Mouse (Mus musculus): ENCODE data around the gene Agap1. TPM values are rescaled to one million over a fixed set of nuclear protein-coding genes. Genes with fewer than 3 reads are reported as not detected.
A peak's percentile ranks its signal among the peaks of the same experiment; 100 is the strongest.

The Agap1 gene
- total and polyA plus RNA-seq, 2 experiments from 2014 or later: 45.9 to 175 TPM

DNA sequence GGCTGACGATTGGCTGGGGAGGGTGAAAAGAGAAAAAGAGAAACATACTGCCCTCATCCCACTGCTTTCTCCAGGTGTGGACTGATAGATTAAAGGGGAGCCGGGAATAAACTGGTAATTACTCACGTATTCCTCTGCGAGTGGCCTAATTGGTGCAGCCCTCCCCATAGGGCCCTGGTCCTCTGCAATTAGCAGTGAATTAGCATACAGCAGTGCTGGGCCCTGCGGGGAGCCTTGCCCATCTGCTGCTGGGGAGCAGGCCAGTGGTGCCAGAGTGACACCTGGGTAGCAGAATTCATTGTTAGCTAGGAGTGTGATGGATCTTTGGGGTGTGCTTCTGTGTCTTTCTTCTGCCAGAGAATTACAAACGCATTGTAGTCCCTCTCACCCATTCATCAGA, 87.9 kb downstream of the Agap1 start:
- peaks cover 3% of the 10 kb centered on the region for H3K4me1 ChIP-seq (ENCODE audit: insufficient read depth, low read length)
- no peak overlapping the region for H3K4me2 ChIP-seq (ENCODE audit: low read depth, low read length, poor library complexity, severe bottlenecking)
- H3K9me3 ChIP-seq (ENCODE audit: low read length): no peaks in the 10 kb centered on the region
- DNase-seq (ENCODE audit: low spot score) (no peak), ATAC-seq (ENCODE audit: low FRiP score) (no peak)
- H3K9ac ChIP-seq (replicated peaks; ENCODE audit: low read length, poor library complexity, severe bottlenecking): no peak overlapping the region
- no peak for TF ChIP-seq CTCF (IDR thresholded peaks at IDR 0.05)
- no peak overlapping the region for H3K4me3 ChIP-seq (ENCODE audit: low read depth, low read length)
- no peak overlapping the region for H3K27ac ChIP-seq (ENCODE audit: low read depth, low read length)
- WGBS: 39% methylated on average over 6 of the region's 6 CpGs
- H3K36me3 ChIP-seq (ENCODE audit: insufficient read depth, low read length): no peaks in the 10 kb centered on the region
- no peaks in the 10 kb centered on the region for H3K27me3 ChIP-seq (ENCODE audit: insufficient read depth, low read length)

DNA sequence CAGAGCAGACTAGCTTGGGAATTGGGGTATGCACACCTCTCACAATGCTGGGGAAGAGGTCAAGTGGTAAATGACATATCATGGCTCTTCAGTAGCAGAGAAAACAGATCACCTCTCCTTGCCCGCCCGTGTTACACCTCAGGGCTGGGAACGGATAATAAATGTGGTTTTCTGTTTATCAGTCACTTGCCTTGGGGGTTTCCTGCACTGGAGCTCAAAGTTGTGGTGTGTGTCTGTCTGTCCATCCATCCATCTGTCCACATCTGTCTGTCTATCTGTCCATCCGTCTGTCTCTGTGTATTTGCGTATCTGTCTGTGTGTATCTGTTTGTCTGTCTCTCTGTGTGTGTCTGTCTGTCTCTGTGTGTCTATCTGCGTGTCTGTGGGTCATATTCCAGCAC, 88.7 kb downstream of the Agap1 start:
- DNase-seq (ENCODE audit: low spot score) (no peak), ATAC-seq (ENCODE audit: low FRiP score) (no peak)
- peaks cover 9% of the 10 kb centered on the region for H3K4me1 ChIP-seq (ENCODE audit: insufficient read depth, low read length)
- no peaks in the 10 kb centered on the region for H3K9me3 ChIP-seq (ENCODE audit: low read length)
- WGBS: 93% methylated on average over 6 of the region's 6 CpGs
- no peak overlapping the region for H3K9ac ChIP-seq (replicated peaks; ENCODE audit: low read length, poor library complexity, severe bottlenecking)
- TF ChIP-seq CTCF (IDR thresholded peaks at IDR 0.05): no peak
- no peak overlapping the region for H3K4me3 ChIP-seq (ENCODE audit: low read depth, low read length)
- no peaks in the 10 kb centered on the region for H3K36me3 ChIP-seq (ENCODE audit: insufficient read depth, low read length)
- H3K27me3 ChIP-seq (ENCODE audit: insufficient read depth, low read length): no peaks in the 10 kb centered on the region
- no peak overlapping the region for H3K27ac ChIP-seq (ENCODE audit: low read depth, low read length)
- H3K4me2 ChIP-seq (ENCODE audit: low read depth, low read length, poor library complexity, severe bottlenecking): no peak overlapping the region

DNA sequence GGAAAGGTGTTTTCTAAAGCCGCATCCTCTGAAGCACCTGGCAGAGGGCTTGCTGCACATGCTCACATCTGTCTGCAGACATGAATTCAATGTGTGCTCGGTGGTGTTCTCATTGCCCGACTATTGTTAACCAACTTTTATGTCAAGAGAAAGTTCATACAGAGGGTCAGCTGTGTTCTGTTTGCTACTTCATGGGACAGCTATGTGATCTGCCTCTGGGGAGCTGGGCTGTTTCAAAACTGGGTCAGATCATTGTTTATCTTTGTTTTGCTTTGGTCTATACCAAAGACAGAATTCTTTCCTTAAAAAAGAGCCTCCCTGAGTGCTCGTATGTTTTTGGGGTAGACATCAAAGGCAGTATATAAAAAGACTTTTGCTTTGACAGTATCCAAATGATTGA, 89.5 kb downstream of the Agap1 start:
- no peak for ATAC-seq (ENCODE audit: low FRiP score)
- peaks cover 17% of the 10 kb centered on the region for H3K4me1 ChIP-seq (ENCODE audit: insufficient read depth, low read length)

DNA sequence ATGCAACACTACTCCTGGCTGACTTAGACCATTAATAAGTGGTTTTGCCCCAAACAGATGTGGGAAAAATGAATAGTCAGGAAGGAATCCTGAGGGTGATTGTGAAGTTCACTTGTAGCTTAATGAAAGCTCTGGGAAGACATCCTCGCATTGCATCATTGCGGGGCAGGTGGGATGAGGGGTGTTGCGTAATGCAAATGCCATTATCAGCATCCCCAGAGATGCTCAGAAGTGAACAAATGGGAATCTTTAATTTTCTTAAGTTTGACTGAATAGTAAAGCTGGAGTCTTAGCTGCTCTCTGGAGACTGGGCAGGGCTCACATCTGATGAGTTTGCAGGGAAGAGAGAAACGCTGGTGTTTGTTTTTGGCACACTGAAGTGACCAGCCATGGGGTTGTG, 90.5 kb downstream of the Agap1 start:
- H3K36me3 ChIP-seq (ENCODE audit: insufficient read depth, low read length): no peaks in the 10 kb centered on the region
- H3K27me3 ChIP-seq (ENCODE audit: insufficient read depth, low read length): no peaks in the 10 kb centered on the region
- no peak overlapping the region for H3K4me2 ChIP-seq (ENCODE audit: low read depth, low read length, poor library complexity, severe bottlenecking)
- no peak overlapping the region for H3K27ac ChIP-seq (ENCODE audit: low read depth, low read length)
- TF ChIP-seq CTCF (IDR thresholded peaks at IDR 0.05): no peak
- H3K4me3 ChIP-seq (ENCODE audit: low read depth, low read length): no peak overlapping the region
- no peak for DNase-seq (ENCODE audit: low spot score)
- H3K9ac ChIP-seq (replicated peaks; ENCODE audit: low read length, poor library complexity, severe bottlenecking): no peak overlapping the region
- no peaks in the 10 kb centered on the region for H3K9me3 ChIP-seq (ENCODE audit: low read length)
- H3K4me1 ChIP-seq (ENCODE audit: insufficient read depth, low read length): peaks cover 26% of the 10 kb centered on the region
- WGBS: 78% methylated on average over 4 of the region's 4 CpGs
- ATAC-seq (ENCODE audit: low FRiP score): no peak

More for the DNA sequence above, 89.5 kb downstream of the Agap1 start:
- 86% methylated on average over 4 of the region's 4 CpGs for WGBS
- no peak overlapping the region for H3K9ac ChIP-seq (replicated peaks; ENCODE audit: low read length, poor library complexity, severe bottlenecking)
- DNase-seq (ENCODE audit: low spot score): no peak
- no peak overlapping the region for H3K4me3 ChIP-seq (ENCODE audit: low read depth, low read length)
- TF ChIP-seq CTCF (IDR thresholded peaks at IDR 0.05): no peak
- no peaks in the 10 kb centered on the region for H3K36me3 ChIP-seq (ENCODE audit: insufficient read depth, low read length)
- no peaks in the 10 kb centered on the region for H3K27me3 ChIP-seq (ENCODE audit: insufficient read depth, low read length)
- H3K4me2 ChIP-seq (ENCODE audit: low read depth, low read length, poor library complexity, severe bottlenecking): no peak overlapping the region
- H3K9me3 ChIP-seq (ENCODE audit: low read length): no peaks in the 10 kb centered on the region
- no peak overlapping the region for H3K27ac ChIP-seq (ENCODE audit: low read depth, low read length)

GRCm38 (mm10) chr1:89547525-89548504, 93.2 kb downstream of the Agap1 start:
- Histone ChIP-seq H3K27me3 (ENCODE audit: insufficient read depth, low read length) (no peaks in the 10 kb centered on the region), H3K9me3 (ENCODE audit: low read length) (no peaks in the 10 kb centered on the region), H3K4me1 (ENCODE audit: insufficient read depth, low read length) (peaks cover 33% of the 10 kb centered on the region), H3K36me3 (ENCODE audit: insufficient read depth, low read length) (no peaks in the 10 kb centered on the region), H3K4me2 (ENCODE audit: low read depth, low read length, poor library complexity, severe bottlenecking) (no peak overlapping the region), H3K4me3 (ENCODE audit: low read depth, low read length) (no peak overlapping the region), H3K27ac (ENCODE audit: low read depth, low read length) (0 out of 2 replicates have a peak overlapping the region, but pooled peaks have one; percentile 44), H3K9ac (replicated peaks; ENCODE audit: low read length, poor library complexity, severe bottlenecking) (no peak overlapping the region)
- WGBS: 41% methylated on average over 18 of the region's 18 CpGs
- TF ChIP-seq CTCF (IDR thresholded peaks at IDR 0.05): no peak
- no peak for ATAC-seq (ENCODE audit: low FRiP score)
- DNase-seq (ENCODE audit: low spot score): peak; percentile 45
